Mouse (Mus musculus) stomach, embryonic 14.5 days (tissue): ENCODE data around the gene Cdhr2. TPM values are rescaled to one million over a fixed set of nuclear protein-coding genes. Genes with fewer than 3 reads are reported as not detected.
A peak's percentile ranks its signal among the peaks of the same experiment; 100 is the strongest.

ENCODE experiments used
- ATAC-seq: fragments of 200-750 bp; cut with Nextera tagmentation; 2 replicates; pipeline ENCODE4 v1.8.0; 2017; ENCODE audit warnings: low read depth, moderate TSS enrichment; ENCODE audit not compliant: insufficient number of reproducible peaks, insufficient read depth, low FRiP score
- H3K27ac ChIP-seq: fragments of 300-500 bp; sonication (generic); 2 replicates; pipeline ENCODE4 v1.5.1; 2014; ENCODE audit warnings: mild to moderate bottlenecking, low read length, moderate library complexity, mixed read lengths
- H3K27me3 ChIP-seq: fragments of 300-500 bp; sonication (generic); 2 replicates; pipeline ENCODE4 v1.6.1; 2014; ENCODE audit warnings: low read length, control low read depth, mixed read lengths; ENCODE audit not compliant: control insufficient read depth, insufficient read depth
- H3K36me3 ChIP-seq: fragments of 300-500 bp; sonication (generic); 2 replicates; pipeline ENCODE4 v1.6.1; 2014; ENCODE audit warnings: mild to moderate bottlenecking, control low read depth, low read length, moderate library complexity, mixed read lengths; ENCODE audit not compliant: control insufficient read depth, insufficient read depth
- H3K4me1 ChIP-seq: fragments of 300-500 bp; sonication (generic); 2 replicates; pipeline ENCODE4 v1.6.1; 2014; ENCODE audit warnings: low read length, control low read depth, mixed read lengths; ENCODE audit not compliant: control insufficient read depth, insufficient read depth
- H3K4me2 ChIP-seq: fragments of 300-500 bp; sonication (generic); replicated peaks from 2 replicates; pipeline ENCODE4 v1.6.1; 2014; ENCODE audit warnings: low read depth, low read length, control low read depth
- H3K4me3 ChIP-seq: fragments of 300-500 bp; sonication (generic); 2 replicates; pipeline ENCODE4 v1.5.1; 2014; ENCODE audit warnings: low read depth, low read length, control low read depth
- H3K9ac ChIP-seq: fragments of 300-500 bp; sonication (generic); replicated peaks from 2 replicates; pipeline ENCODE4 v1.6.1; 2014; ENCODE audit warnings: low read depth, mild to moderate bottlenecking, control low read depth, low read length, moderate library complexity, mixed read lengths
- H3K9me3 ChIP-seq: fragments of 300-500 bp; sonication (generic); 2 replicates; pipeline ENCODE4 v1.6.1; 2016; ENCODE audit warnings: low read depth, low read length, control low read depth; ENCODE audit not compliant: control insufficient read depth
- WGBS: fragments of 180-500 bp; shearing (Covaris S2); extraction: QIAGEN DNeasy Blood & Tissue Kit; methylation state at CpG from one replicate; pipeline ENCODE4 v1.1.7; 2014; 5-methylcytosine and 5-hydroxymethylcytosine counted together
- polyA plus RNA-seq: library from polyadenylated mRNA; unstranded; fragments of >200 nt; fragmentation: Nextera tagmentation; extraction: Ambion mirVana; gene quantifications from 2 replicates; pipeline ENCODE4 v1.2.1, GENCODE M21; 2014

The Cdhr2 gene
- polyA plus RNA-seq, 1 experiment from 2014 or later = 1.00 TPM

DNA sequence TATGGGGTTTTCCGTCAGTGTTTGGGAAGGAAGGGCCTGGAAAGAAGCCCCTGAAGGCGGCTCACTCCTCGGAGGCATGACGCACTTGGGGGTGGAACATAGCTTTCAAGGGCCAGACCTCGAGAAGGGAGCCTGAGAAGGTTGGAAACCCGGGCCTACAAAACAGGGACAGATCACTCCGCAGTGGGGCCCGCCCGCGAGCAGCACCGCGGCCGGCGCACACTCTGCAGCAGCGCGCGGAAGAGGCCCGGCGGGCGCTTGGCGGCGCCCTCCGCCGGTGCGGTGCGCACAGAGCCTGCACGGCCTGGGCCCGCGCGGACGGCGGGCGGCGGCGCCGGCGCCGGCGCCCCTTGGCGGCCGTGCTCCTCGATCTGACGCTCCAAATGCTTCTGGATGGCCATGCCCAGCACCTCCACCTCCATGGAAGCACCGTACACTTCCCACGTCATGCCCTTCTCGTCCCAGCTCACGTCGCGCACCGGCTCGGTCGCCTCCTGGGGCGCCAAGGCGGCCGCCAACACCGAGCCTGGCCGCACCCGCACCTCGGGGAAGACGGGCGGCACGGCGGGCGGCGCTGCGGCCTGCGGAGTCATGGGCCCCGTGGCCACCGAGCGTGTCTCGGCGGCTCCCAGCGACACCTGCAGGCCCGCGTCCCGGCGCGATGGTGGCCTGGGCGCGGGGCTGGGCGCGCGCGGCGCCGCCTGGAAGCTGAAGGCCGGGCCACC is 36.4 kb downstream of the Cdhr2 start:
- H3K4me1 ChIP-seq = peaks cover 6% of the 10 kb centered on the region; the same call in 1 of the 2 replicates
- H3K27me3 ChIP-seq = peaks cover 38% of the 10 kb centered on the region
- WGBS = under 1% methylated on average over 85 of the region's 87 CpGs
- H3K9me3 ChIP-seq = no peaks in the 10 kb centered on the region
- no peaks in the 10 kb centered on the region for H3K36me3 ChIP-seq
- H3K9ac ChIP-seq = no peak overlapping the region
- H3K4me2 ChIP-seq = peak overlapping the region; percentile 59
- ATAC-seq = peak; percentile 80; the same call in 1 of the 2 replicates
- no peak overlapping the region for H3K27ac ChIP-seq
- H3K4me3 ChIP-seq = peak overlapping the region; percentile 36

DNA sequence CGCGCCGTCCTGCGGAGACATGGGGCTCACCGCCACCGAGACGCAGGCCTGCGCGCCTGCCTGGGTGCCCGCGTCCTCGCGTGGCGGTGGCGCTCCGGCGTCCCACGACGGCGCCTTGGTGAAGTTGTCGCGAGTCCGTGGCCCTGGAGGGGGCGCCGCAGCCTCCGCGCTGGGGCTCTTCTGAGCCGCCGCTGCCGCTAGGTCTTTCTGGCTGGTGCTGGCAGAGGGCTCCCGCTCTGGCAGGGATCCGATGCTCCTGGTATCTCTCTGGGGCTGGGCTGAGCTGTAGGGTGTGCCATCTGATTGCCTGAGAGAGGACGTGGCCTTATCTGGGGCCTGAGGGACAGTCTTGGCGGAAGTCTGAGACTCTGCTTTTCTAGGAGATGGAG is 36.9 kb downstream of the Cdhr2 start:
- ATAC-seq = no peak
- no peak overlapping the region for H3K9ac ChIP-seq
- peaks cover 6% of the 10 kb centered on the region; the same call in 1 of the 2 replicates for H3K4me1 ChIP-seq
- 4% methylated on average over 17 of the region's 34 CpGs for WGBS
- H3K9me3 ChIP-seq = no peaks in the 10 kb centered on the region
- H3K4me2 ChIP-seq = peak overlapping the region; percentile 59
- H3K27ac ChIP-seq = no peak overlapping the region
- peak overlapping the region; percentile 36 for H3K4me3 ChIP-seq
- no peaks in the 10 kb centered on the region for H3K36me3 ChIP-seq
- peaks cover 38% of the 10 kb centered on the region for H3K27me3 ChIP-seq

- no peak overlapping the region for H3K4me3 ChIP-seq
- H3K9ac ChIP-seq = no peak overlapping the region
- no peak overlapping the region for H3K27ac ChIP-seq
- 41% methylated on average over 6 of the region's 6 CpGs for WGBS
- H3K27me3 ChIP-seq = 0 out of 2 replicates have a peak, but pooled peaks cover 2% of the 10 kb centered on the region
- H3K9me3 ChIP-seq = no peaks in the 10 kb centered on the region
- H3K4me2 ChIP-seq = no peak overlapping the region
- no peaks in the 10 kb centered on the region for H3K36me3 ChIP-seq
- peaks cover 5% of the 10 kb centered on the region; the same call in 1 of the 2 replicates for H3K4me1 ChIP-seq
- ATAC-seq = no peak
These were observed 44.8 kb downstream of the Cdhr2 start for GRCm38 (mm10) chr13:54746110-54746509.

DNA sequence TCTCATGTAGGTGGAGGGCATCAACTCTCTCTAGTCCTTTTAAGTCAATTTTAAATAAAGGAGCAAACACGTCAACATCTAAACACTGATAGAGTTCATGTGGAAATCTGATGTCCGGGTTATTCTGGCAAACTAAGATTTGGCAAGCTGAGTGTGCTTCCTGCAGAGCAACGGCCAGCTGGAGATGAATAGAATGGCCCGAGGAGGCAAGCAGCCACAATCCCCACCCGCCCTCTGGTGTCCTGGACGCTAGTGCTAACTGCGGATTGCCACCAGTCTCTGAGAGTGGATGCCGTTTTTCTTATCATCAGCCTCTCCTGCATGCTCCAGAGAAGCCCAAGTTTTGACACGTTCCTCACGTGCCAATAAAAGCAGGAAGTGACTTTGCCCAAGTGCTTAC is 45.6 kb downstream of the Cdhr2 start:
- no peaks in the 10 kb centered on the region for H3K36me3 ChIP-seq
- H3K9me3 ChIP-seq = no peaks in the 10 kb centered on the region
- H3K4me2 ChIP-seq = no peak overlapping the region
- H3K27ac ChIP-seq = no peak overlapping the region
- H3K4me1 ChIP-seq = peaks cover 5% of the 10 kb centered on the region; the same call in 1 of the 2 replicates
- H3K27me3 ChIP-seq = 0 out of 2 replicates have a peak, but pooled peaks cover 2% of the 10 kb centered on the region
- 43% methylated on average over 10 of the region's 10 CpGs for WGBS
- no peak for ATAC-seq
- H3K9ac ChIP-seq = no peak overlapping the region
- H3K4me3 ChIP-seq = no peak overlapping the region

- H3K27me3 ChIP-seq = peaks cover 2% of the 10 kb centered on the region; the same call in 1 of the 2 replicates
- H3K36me3 ChIP-seq = no peaks in the 10 kb centered on the region
- no peaks in the 10 kb centered on the region for H3K9me3 ChIP-seq
- ATAC-seq = no peak
- no peak overlapping the region for H3K4me3 ChIP-seq
- H3K27ac ChIP-seq = no peak overlapping the region
- H3K9ac ChIP-seq = no peak overlapping the region
- H3K4me1 ChIP-seq = peaks cover 5% of the 10 kb centered on the region; the same call in 1 of the 2 replicates
- no peak overlapping the region for H3K4me2 ChIP-seq
- WGBS = 82% methylated on average over 8 of the region's 8 CpGs
These were observed 46.9 kb downstream of the Cdhr2 start for GRCm38 (mm10) chr13:54748190-54748589.

- WGBS = 43% methylated on average over 10 of the region's 10 CpGs
- no peak overlapping the region for H3K9ac ChIP-seq
- H3K4me3 ChIP-seq = no peak overlapping the region
- no peaks in the 10 kb centered on the region for H3K9me3 ChIP-seq
- peak overlapping the region; percentile 93; the same call in 1 of the 2 replicates for H3K4me2 ChIP-seq
- H3K4me1 ChIP-seq = peaks cover 5% of the 10 kb centered on the region; the same call in 1 of the 2 replicates
- ATAC-seq = no peak
- no peak overlapping the region for H3K27ac ChIP-seq
- H3K27me3 ChIP-seq = peaks cover 2% of the 10 kb centered on the region; the same call in 1 of the 2 replicates
- no peaks in the 10 kb centered on the region for H3K36me3 ChIP-seq
These were observed 47.4 kb downstream of the Cdhr2 start for GRCm38 (mm10) chr13:54748721-54749060.

DNA sequence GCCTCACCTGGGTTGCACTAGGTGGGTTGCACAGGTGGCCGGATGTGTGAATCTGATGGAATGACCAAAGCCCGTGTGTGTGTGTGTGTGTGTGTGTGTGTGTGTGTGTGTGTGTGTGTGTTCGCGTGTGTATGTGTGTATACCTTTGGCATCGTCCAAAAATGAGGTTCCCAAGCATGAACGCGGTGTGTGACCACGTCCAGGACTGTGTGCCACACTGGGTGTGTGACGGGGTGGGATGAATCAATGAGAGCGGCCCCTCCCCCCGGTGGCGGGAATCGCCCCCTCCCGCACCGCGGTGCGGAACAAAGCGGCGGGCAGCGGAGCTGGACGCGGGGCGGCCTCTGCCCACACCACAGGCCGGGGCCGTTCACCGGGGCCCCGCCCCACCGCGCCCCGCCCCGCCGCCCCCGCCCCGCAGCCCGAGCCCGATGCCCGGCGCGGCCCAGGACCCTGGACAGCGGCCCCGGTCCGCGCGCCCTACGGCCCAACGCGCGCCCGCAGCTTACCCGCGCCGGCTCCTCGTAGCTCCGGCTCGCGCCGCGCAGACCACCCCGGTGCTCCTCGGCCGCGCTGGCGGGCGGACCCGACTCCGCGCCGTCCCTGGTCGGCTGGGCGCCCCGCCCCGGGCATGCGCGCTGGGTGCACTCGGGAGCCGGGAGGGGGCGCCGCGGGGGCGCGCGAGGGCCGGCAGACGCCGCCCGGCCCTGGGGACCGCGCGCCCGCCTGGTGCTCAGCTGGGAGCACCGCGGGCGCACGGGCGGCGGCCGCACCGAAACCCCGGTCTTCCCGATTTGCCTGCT is 48.0 kb downstream of the Cdhr2 start:
- peak overlapping the region; percentile 46 for H3K4me3 ChIP-seq
- peak; percentile 71; the same call in 1 of the 2 replicates for ATAC-seq
- no peak overlapping the region for H3K27ac ChIP-seq
- WGBS = 2% methylated on average over 38 of the region's 100 CpGs
- peaks cover 2% of the 10 kb centered on the region; the same call in 1 of the 2 replicates for H3K27me3 ChIP-seq
- H3K4me1 ChIP-seq = peaks cover 5% of the 10 kb centered on the region; the same call in 1 of the 2 replicates
- no peaks in the 10 kb centered on the region for H3K36me3 ChIP-seq
- peak overlapping the region; percentile 93 for H3K4me2 ChIP-seq
- no peak overlapping the region; the same call in 1 of the 2 replicates for H3K9ac ChIP-seq
- no peaks in the 10 kb centered on the region for H3K9me3 ChIP-seq

DNA sequence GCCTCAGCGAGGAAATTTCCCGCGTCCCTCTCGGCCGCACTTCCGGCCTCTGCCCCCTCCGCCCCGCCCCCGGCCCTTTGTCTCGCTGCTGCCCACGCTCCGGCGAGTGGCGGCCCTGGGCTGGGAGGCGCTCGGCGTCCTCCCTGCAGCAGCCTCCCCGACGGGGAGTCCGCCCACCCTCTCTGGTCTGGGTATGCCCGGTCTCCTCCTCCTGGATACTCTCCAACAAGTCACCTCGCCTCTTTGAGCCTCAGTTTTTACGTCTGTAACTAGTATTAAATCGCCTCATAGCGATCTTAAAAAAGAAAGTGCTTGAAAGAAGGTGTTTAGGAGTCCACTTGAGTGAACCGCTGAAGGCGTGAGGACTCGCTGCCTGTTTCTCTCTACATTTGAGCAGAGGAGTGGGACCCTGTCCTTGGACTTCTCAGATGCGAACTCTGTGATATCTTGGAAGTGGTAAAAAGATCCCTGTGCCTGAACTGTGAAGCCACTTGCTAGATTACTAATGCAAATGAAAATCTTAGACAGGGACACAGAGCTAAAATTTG is 48.7 kb downstream of the Cdhr2 start, which contains the start of gene Gprin1:
Gene Gprin1, minus strand, starts transcription at position 11 of the 548 bp plus-strand sequence.
- Histone ChIP-seq H3K9me3 (no peaks in the 10 kb centered on the region), H3K4me3 (peak within 1 kb of the TSS; percentile 46), H3K27me3 (peaks cover 2% of the 10 kb centered on the region; the same call in 1 of the 2 replicates), H3K36me3 (no peaks in the 10 kb centered on the region), H3K9ac (no peak within 1 kb of the TSS; the same call in 1 of the 2 replicates), H3K27ac (no peak within 1 kb of the TSS), H3K4me2 (peak within 1 kb of the TSS; percentile 93), H3K4me1 (peaks cover 5% of the 10 kb centered on the region; the same call in 1 of the 2 replicates)
- ATAC-seq = no peak
- 2% methylated on average over 27 of the region's 29 CpGs for WGBS
